Mouse (Mus musculus): ENCODE data around the gene Kdm4b. TPM values are rescaled to one million over a fixed set of nuclear protein-coding genes. Genes with fewer than 3 reads are reported as not detected.

The Kdm4b gene
- polyA plus RNA-seq (2015; fragmentation: Nextera tagmentation; extraction: Ambion mirVana), result 53.5 and 70.3 TPM in 2 replicates

- H3K36me3 ChIP-seq (ENCODE audit: control insufficient read depth, insufficient read depth, low read length), result no peaks in the 10 kb centered on the region
- ATAC-seq, result peak; percentile 100
- H3K9ac ChIP-seq (ENCODE audit: low read depth, low read length), result peak within 1 kb of the TSS; percentile 98
- peaks cover 28% of the 10 kb centered on the region for H3K4me1 ChIP-seq (ENCODE audit: control insufficient read depth, insufficient read depth, low read depth, low read length)
- H3K27ac ChIP-seq (ENCODE audit: low read depth, low read length), result peak within 1 kb of the TSS; percentile 97
- H3K4me3 ChIP-seq (ENCODE audit: low read length), result peak within 1 kb of the TSS; percentile 94
- WGBS, result under 1% methylated on average over 53 of the region's 57 CpGs
- no peaks in the 10 kb centered on the region for H3K27me3 ChIP-seq (replicated peaks; ENCODE audit: control insufficient read depth, insufficient read depth, low read length)
- H3K9me3 ChIP-seq (ENCODE audit: control insufficient read depth, low read length), result no peaks in the 10 kb centered on the region
- H3K4me2 ChIP-seq (ENCODE audit: low read length), result peak within 1 kb of the TSS; percentile 80
Measured at GRCm38 (mm10) chr17:56325450-56326152, at the start of gene Kdm4b. Kdm4b (plus strand) TSS chr17:56326062.

DNA sequence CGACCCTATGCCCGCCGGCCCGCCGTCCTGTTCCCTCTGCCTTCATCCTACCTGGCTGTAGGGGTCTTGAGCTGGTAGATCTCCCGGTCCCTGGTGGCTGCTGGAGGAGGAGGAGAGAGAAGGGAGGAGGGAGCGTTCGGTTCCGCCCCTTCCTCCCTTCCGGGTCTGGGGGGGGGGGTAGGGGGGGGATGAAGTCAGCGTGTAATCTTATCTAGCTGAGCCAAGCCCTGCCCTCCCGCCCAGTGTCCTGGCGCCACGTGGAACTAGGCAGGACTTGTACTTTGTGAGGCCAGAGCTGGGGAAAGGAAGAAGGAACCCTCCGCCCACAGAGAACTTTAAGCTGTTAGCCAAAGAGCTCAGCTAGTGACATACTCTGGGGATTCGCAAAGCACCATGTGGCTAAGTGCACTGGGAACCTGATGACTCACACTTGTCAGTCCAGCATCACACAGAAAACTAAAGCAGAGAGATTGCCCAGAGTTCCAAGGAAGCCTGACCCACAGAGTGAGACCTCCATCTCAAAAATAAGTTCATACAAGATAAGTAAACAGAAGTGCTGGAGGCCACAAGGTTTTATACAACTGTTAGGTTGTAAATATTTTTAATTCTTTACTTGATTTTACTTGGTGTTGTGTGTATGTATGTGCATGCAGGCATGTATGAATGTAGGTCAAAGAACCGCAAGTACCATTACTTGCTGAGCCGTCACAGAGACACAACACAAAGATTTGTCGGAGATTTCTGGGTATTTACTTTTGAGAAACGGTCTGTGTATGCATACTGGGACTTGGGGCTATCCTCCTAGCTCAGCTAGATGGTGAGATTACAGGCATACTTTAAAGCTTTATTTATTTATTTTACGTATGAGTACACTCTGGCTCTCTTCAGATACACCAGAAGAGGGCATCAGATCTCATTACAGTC is 49.0 kb upstream of the Kdm4b start, which contains the start of gene Ticam1:
Gene Ticam1, minus strand, starts transcription at position 144 of the 924 bp plus-strand sequence.
- Histone ChIP-seq H3K36me3 (ENCODE audit: control insufficient read depth, insufficient read depth, low read length) (no peaks in the 10 kb centered on the region), H3K4me1 (ENCODE audit: control insufficient read depth, insufficient read depth, low read depth, low read length) (peaks cover 12% of the 10 kb centered on the region), H3K27me3 (replicated peaks; ENCODE audit: control insufficient read depth, insufficient read depth, low read length) (no peaks in the 10 kb centered on the region), H3K4me2 (ENCODE audit: low read length) (peak within 1 kb of the TSS; percentile 82), H3K9me3 (ENCODE audit: control insufficient read depth, low read length) (no peaks in the 10 kb centered on the region), H3K4me3 (ENCODE audit: low read length) (peak within 1 kb of the TSS; percentile 50), H3K27ac (ENCODE audit: low read depth, low read length) (peak within 1 kb of the TSS; percentile 66), H3K9ac (ENCODE audit: low read depth, low read length) (peak within 1 kb of the TSS; percentile 69)
- peak; percentile 84 for ATAC-seq
- WGBS, result 9% methylated on average over 17 of the region's 21 CpGs

DNA sequence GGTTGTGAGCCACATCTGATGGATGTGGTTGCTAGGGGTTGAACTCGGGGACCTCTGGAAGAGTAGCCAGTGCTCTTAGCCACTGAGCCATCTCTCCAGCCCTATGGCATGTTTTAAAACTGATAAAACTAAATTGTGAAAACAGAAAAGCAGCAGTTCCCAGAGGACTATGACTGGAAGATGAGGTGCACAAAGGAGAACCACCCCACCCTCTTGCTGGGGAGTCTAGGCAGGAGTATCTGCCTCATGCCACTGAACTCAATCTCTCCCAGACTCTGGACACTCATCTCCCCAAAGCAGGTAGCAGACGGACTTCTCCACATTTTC is 48.3 kb upstream of the Kdm4b start:
- 51% methylated on average over 2 of the region's 2 CpGs for WGBS
- H3K9ac ChIP-seq (ENCODE audit: low read depth, low read length), result no peak overlapping the region
- no peaks in the 10 kb centered on the region for H3K36me3 ChIP-seq (ENCODE audit: control insufficient read depth, insufficient read depth, low read length)
- H3K4me3 ChIP-seq (ENCODE audit: low read length), result no peak overlapping the region
- no peak overlapping the region for H3K4me2 ChIP-seq (ENCODE audit: low read length)
- no peaks in the 10 kb centered on the region for H3K9me3 ChIP-seq (ENCODE audit: control insufficient read depth, low read length)
- peaks cover 12% of the 10 kb centered on the region for H3K4me1 ChIP-seq (ENCODE audit: control insufficient read depth, insufficient read depth, low read depth, low read length)
- H3K27me3 ChIP-seq (replicated peaks; ENCODE audit: control insufficient read depth, insufficient read depth, low read length), result no peaks in the 10 kb centered on the region
- ATAC-seq, result no peak
- H3K27ac ChIP-seq (ENCODE audit: low read depth, low read length), result no peak overlapping the region

DNA sequence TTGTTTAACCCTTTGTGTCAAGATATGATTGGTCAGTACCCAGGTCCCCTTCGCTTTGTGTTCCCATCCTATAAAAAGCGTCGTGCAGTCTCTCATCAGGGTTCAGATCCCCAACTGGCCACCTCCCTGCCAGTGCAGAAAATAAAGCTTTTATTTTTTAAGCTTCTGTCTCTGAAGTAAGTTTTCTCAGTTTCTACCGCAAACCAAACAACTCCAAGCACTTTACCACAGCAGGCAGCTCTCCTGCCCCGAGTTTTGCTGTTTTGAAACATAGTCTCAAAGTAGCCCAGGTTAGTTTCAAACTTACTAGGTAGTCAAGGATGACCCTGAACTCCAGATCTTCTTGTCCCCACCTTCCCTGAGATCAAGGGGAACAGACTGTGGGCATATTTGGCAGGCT is 47.5 kb upstream of the Kdm4b start:
- 96% methylated on average over 5 of the region's 5 CpGs for WGBS
- no peaks in the 10 kb centered on the region for H3K27me3 ChIP-seq (replicated peaks; ENCODE audit: control insufficient read depth, insufficient read depth, low read length)
- peaks cover 12% of the 10 kb centered on the region for H3K4me1 ChIP-seq (ENCODE audit: control insufficient read depth, insufficient read depth, low read depth, low read length)
- ATAC-seq, result no peak
- no peak overlapping the region for H3K27ac ChIP-seq (ENCODE audit: low read depth, low read length)
- H3K9ac ChIP-seq (ENCODE audit: low read depth, low read length), result no peak overlapping the region
- no peak overlapping the region for H3K4me3 ChIP-seq (ENCODE audit: low read length)
- no peaks in the 10 kb centered on the region for H3K9me3 ChIP-seq (ENCODE audit: control insufficient read depth, low read length)
- no peaks in the 10 kb centered on the region for H3K36me3 ChIP-seq (ENCODE audit: control insufficient read depth, insufficient read depth, low read length)
- H3K4me2 ChIP-seq (ENCODE audit: low read length), result no peak overlapping the region

GRCm38 (mm10) chr17:56279481-56280155 is 46.2 kb upstream of the Kdm4b start:
- Histone ChIP-seq H3K4me2 (ENCODE audit: low read length) (no peak overlapping the region), H3K9me3 (ENCODE audit: control insufficient read depth, low read length) (no peaks in the 10 kb centered on the region), H3K36me3 (ENCODE audit: control insufficient read depth, insufficient read depth, low read length) (no peaks in the 10 kb centered on the region), H3K27me3 (replicated peaks; ENCODE audit: control insufficient read depth, insufficient read depth, low read length) (no peaks in the 10 kb centered on the region), H3K9ac (ENCODE audit: low read depth, low read length) (no peak overlapping the region), H3K27ac (ENCODE audit: low read depth, low read length) (no peak overlapping the region), H3K4me3 (ENCODE audit: low read length) (no peak overlapping the region), H3K4me1 (ENCODE audit: control insufficient read depth, insufficient read depth, low read depth, low read length) (peaks cover 12% of the 10 kb centered on the region)
- ATAC-seq, result no peak
- 83% methylated on average over 12 of the region's 12 CpGs for WGBS

DNA sequence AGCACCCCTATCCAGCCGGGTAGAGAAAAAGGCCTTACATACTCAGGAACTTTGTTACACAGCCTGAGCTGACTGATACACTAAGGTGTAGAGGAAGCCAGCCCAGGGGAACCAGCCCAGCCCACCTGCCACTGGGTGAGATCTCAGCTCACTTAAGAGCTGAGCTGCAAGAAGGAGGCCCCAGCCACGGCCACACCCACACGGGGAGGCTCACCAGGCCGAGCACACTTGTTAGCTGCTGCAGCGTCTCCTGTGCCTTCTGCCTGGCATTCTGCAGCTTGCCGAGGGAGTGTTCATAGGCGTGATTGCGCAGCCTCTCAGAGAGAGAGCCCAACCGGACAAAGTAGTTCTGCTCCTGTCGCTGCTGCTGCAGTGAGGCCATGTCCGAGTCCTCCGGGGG is 44.7 kb upstream of the Kdm4b start:
- WGBS, result 88% methylated on average over 12 of the region's 12 CpGs
- Histone ChIP-seq H3K9me3 (ENCODE audit: control insufficient read depth, low read length) (no peaks in the 10 kb centered on the region), H3K9ac (ENCODE audit: low read depth, low read length) (no peak overlapping the region), H3K27ac (ENCODE audit: low read depth, low read length) (no peak overlapping the region), H3K36me3 (ENCODE audit: control insufficient read depth, insufficient read depth, low read length) (no peaks in the 10 kb centered on the region), H3K27me3 (replicated peaks; ENCODE audit: control insufficient read depth, insufficient read depth, low read length) (no peaks in the 10 kb centered on the region), H3K4me1 (ENCODE audit: control insufficient read depth, insufficient read depth, low read depth, low read length) (peaks cover 10% of the 10 kb centered on the region), H3K4me3 (ENCODE audit: low read length) (no peak overlapping the region), H3K4me2 (ENCODE audit: low read length) (no peak overlapping the region)
- no peak for ATAC-seq

DNA sequence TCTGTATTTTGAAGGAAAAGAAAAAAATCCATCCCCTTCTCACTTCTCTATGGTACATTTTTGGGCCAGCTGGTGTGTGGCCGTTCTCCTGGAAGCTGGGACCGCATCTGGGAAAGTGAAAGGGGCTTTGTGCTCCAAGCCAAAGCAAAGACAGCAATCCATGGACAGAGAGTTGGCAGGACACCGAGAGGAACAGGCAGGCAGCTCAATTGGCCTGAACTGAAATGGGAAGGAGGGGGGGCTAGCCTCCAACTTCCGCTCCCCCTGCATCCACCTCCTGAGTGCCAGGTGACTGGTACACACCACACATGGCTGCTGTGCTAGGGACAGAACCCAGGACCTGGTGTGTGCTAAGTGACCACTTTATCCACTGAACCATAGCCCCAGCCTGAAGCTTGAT is 43.1 kb upstream of the Kdm4b start:
- H3K4me1 ChIP-seq (ENCODE audit: control insufficient read depth, insufficient read depth, low read depth, low read length), result no peaks in the 10 kb centered on the region
- H3K9ac ChIP-seq (ENCODE audit: low read depth, low read length), result no peak overlapping the region
- H3K4me3 ChIP-seq (ENCODE audit: low read length), result no peak overlapping the region
- no peak overlapping the region for H3K4me2 ChIP-seq (ENCODE audit: low read length)
- H3K27ac ChIP-seq (ENCODE audit: low read depth, low read length), result peak overlapping the region; percentile 44; the same call in 1 of the 2 replicates
- no peaks in the 10 kb centered on the region for H3K9me3 ChIP-seq (ENCODE audit: control insufficient read depth, low read length)
- H3K36me3 ChIP-seq (ENCODE audit: control insufficient read depth, insufficient read depth, low read length), result no peaks in the 10 kb centered on the region
- no peaks in the 10 kb centered on the region for H3K27me3 ChIP-seq (replicated peaks; ENCODE audit: control insufficient read depth, insufficient read depth, low read length)
- ATAC-seq, result peak; percentile 53; the same call in 1 of the 2 replicates
- 68% methylated on average over 4 of the region's 4 CpGs for WGBS

DNA sequence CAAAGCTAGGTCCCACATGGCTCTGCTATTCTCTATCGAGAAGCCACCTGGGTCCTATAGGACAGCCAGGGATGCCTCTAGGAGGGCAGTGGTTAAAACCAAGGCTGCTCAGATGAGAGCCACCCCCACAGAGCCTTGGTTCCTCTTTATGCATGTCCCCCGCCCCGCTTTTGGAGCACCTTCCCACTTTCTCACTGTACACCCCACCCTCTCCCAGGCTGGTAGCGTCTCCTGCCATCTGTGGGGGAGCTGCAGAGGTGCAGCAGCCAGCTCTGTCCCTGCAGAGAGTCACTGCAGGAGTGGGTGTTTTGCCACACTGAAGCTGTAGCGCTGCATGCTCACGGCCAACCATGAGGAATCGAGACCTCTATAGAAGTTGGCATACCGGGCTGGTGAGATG is 42.5 kb upstream of the Kdm4b start:
- H3K9ac ChIP-seq (ENCODE audit: low read depth, low read length), result no peak overlapping the region
- 93% methylated on average over 8 of the region's 8 CpGs for WGBS
- no peak overlapping the region for H3K4me3 ChIP-seq (ENCODE audit: low read length)
- H3K27me3 ChIP-seq (replicated peaks; ENCODE audit: control insufficient read depth, insufficient read depth, low read length), result no peaks in the 10 kb centered on the region
- no peak overlapping the region for H3K27ac ChIP-seq (ENCODE audit: low read depth, low read length)
- H3K4me2 ChIP-seq (ENCODE audit: low read length), result no peak overlapping the region
- H3K36me3 ChIP-seq (ENCODE audit: control insufficient read depth, insufficient read depth, low read length), result no peaks in the 10 kb centered on the region
- no peaks in the 10 kb centered on the region for H3K4me1 ChIP-seq (ENCODE audit: control insufficient read depth, insufficient read depth, low read depth, low read length)
- ATAC-seq, result no peak
- no peaks in the 10 kb centered on the region for H3K9me3 ChIP-seq (ENCODE audit: control insufficient read depth, low read length)

- Histone ChIP-seq H3K27ac (ENCODE audit: low read depth, low read length) (no peak overlapping the region), H3K4me2 (ENCODE audit: low read length) (no peak overlapping the region), H3K4me3 (ENCODE audit: low read length) (no peak overlapping the region), H3K27me3 (replicated peaks; ENCODE audit: control insufficient read depth, insufficient read depth, low read length) (no peaks in the 10 kb centered on the region), H3K9me3 (ENCODE audit: control insufficient read depth, low read length) (no peaks in the 10 kb centered on the region), H3K4me1 (ENCODE audit: control insufficient read depth, insufficient read depth, low read depth, low read length) (peaks cover 10% of the 10 kb centered on the region), H3K9ac (ENCODE audit: low read depth, low read length) (no peak overlapping the region), H3K36me3 (ENCODE audit: control insufficient read depth, insufficient read depth, low read length) (no peaks in the 10 kb centered on the region)
- no peak for ATAC-seq
- 97% methylated on average over 11 of the region's 11 CpGs for WGBS
Measured at GRCm38 (mm10) chr17:56285995-56286394, 39.9 kb upstream of the Kdm4b start.

All from hindbrain, embryonic 16.5 days (tissue).